Mouse (Mus musculus): ENCODE data around the gene Arid4b. TPM values are rescaled to one million over a fixed set of nuclear protein-coding genes. Genes with fewer than 3 reads are reported as not detected.

Gene Arid4b
- polyA plus RNA-seq, 1 experiment, result 3.7 TPM

GRCm38 (mm10) chr13:14245946-14246345 lies 182.9 kb downstream of the Arid4b start:
- Histone ChIP-seq H3K4me2 (ENCODE audit: low read depth) (no peak overlapping the region), H3K4me3 (no peak overlapping the region), H3K36me3 (ENCODE audit: control insufficient read depth, insufficient read depth) (no peaks in the 10 kb centered on the region), H3ac (ENCODE audit: control insufficient read depth, insufficient read length) (no peak overlapping the region), H3K79me2 (ENCODE audit: control insufficient read depth, insufficient read depth) (no peaks in the 10 kb centered on the region), H3K27me3 (ENCODE audit: control insufficient read depth, insufficient read depth, insufficient read length) (no peaks in the 10 kb centered on the region)
- TF ChIP-seq TCF12 (IDR thresholded peaks at IDR 0.05; ENCODE audit: insufficient read depth, poor library complexity, severe bottlenecking) (no peak), POLR2AphosphoS2 (IDR thresholded peaks at IDR 0.05; ENCODE audit: insufficient read length, low read depth) (no peak), POLR2A (IDR thresholded peaks at IDR 0.05; ENCODE audit: insufficient read length, low read depth) (no peak), E2F4 (IDR thresholded peaks at IDR 0.05; ENCODE audit: insufficient read depth) (no peak), MAX (IDR thresholded peaks at IDR 0.05; ENCODE audit: low read depth) (no peak), MYOD1 (IDR thresholded peaks at IDR 0.05; ENCODE audit: control insufficient read depth in 1 of 3, insufficient read length in 2 of 3, low read depth in 2 of 3) (no peak), CEBPB (IDR thresholded peaks at IDR 0.05; ENCODE audit: insufficient read depth, poor library complexity, severe bottlenecking) (no peak), SRF (IDR thresholded peaks at IDR 0.05; ENCODE audit: control insufficient read depth, insufficient read length, low read depth) (no peak), REST (IDR thresholded peaks at IDR 0.05; ENCODE audit: insufficient read depth, insufficient read length) (no peak), USF1 (IDR thresholded peaks at IDR 0.05; ENCODE audit: low read depth) (no peak)

Other genes with a start within 250 kb of the Arid4b start
- gene B3galnt2, start 108.8 kb upstream of the Arid4b start, polyA plus RNA-seq (2012; fragmentation: generic; extraction: Trizol), result 22.4 TPM
- 20.3 TPM for gene Tbce, start 23.6 kb upstream of the Arid4b start, polyA plus RNA-seq (2012; fragmentation: generic; extraction: Trizol)
- gene Ggps1, start 256 bp downstream of the Arid4b start, polyA plus RNA-seq (2012; fragmentation: generic; extraction: Trizol), result 8.6 TPM

Measured in myocyte (in vitro differentiated cells).